Mouse (Mus musculus) lung, postnatal 0 days (tissue): ENCODE data around the gene Golga2.

ENCODE experiments used
- CTCF ChIP-seq: IDR thresholded peaks from 2 replicates; pipeline ENCODE4 v1.5.1; 2016; ENCODE audit warnings: antibody characterized with exemption, mild to moderate bottlenecking
- EP300 ChIP-seq: IDR thresholded peaks from 2 replicates; pipeline ENCODE4 v1.6.1; 2016; ENCODE audit warnings: antibody characterized with exemption, mild to moderate bottlenecking, control low read depth

GRCm38 (mm10) chr2:32308870-32309568 is 21.8 kb downstream of the Golga2 start:
- TF ChIP-seq CTCF = no peak
- no peak for TF ChIP-seq EP300
